Comparison of ENCODE assay signal across 8 mouse cellular contexts in the genomic region with DNA sequence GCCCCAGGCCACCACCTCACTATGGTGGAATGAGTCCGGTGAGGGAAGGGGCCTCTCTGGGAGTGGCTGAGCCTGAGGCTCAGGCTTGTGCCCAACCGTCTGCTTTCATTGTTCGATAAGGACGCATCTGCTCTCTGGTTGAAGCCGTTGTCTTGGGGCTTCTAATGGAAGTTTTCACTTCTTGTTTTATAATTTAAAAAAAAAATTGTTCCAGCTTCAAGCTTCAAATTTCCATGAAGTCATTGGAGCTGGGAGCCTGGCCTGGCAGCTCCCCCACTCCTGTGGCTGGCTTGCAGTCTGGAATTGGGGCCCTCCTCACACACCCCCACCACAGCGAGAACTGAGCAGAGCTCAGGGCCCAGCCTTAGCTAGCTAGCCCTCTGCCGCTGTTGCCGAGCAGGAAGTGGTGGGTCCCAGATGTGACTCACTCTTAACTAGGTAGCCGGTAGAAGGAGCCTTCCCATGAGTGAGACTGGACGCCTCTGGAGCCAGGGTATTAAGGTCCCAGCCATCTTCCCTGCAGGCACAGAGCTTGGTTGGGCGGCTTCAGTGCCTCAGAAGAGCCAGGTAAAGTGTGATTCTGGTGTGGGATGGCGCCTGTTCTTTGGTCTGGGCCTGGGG. TPM values are rescaled to one million over a fixed set of nuclear protein-coding genes. Genes with fewer than 3 reads are reported as not detected.
DNase-seq lines count a peak whose midpoint lies in the region; ATAC-seq lines count a peak whose summit lies in the region.

No protein-coding gene starts in this region.

- H3K4me3 ChIP-seq in heart, embryonic 16.5 days (ENCODE audit: low read length) = peak overlapping the region; percentile 23
- H3K4me3 ChIP-seq in megakaryocyte, embryonic 14.5 days (replicated peaks) = peak overlapping the region; percentile 86
- no peak overlapping the region for H3K4me3 ChIP-seq in kidney, embryonic 15.5 days (replicated peaks)
- H3K4me3 ChIP-seq in forebrain, embryonic 15.5 days = no peak overlapping the region

- no peaks in the 10 kb centered on the region for H3K36me3 ChIP-seq in heart, embryonic 16.5 days (ENCODE audit: control insufficient read depth, insufficient read depth)
- H3K36me3 ChIP-seq in megakaryocyte, embryonic 14.5 days (replicated peaks; ENCODE audit: low read length) = no peaks in the 10 kb centered on the region
- H3K36me3 ChIP-seq in kidney, embryonic 15.5 days = no peaks in the 10 kb centered on the region
- no peaks in the 10 kb centered on the region for H3K36me3 ChIP-seq in forebrain, embryonic 15.5 days

- no peaks in the 10 kb centered on the region for H3K9me3 ChIP-seq in heart, embryonic 16.5 days (replicated peaks; ENCODE audit: control insufficient read depth, low read length)
- H3K9me3 ChIP-seq in megakaryocyte, embryonic 14.5 days = no peaks in the 10 kb centered on the region
- H3K9me3 ChIP-seq in kidney, embryonic 15.5 days (replicated peaks) = no peaks in the 10 kb centered on the region
- H3K9me3 ChIP-seq in forebrain, embryonic 15.5 days = no peaks in the 10 kb centered on the region

- WGBS in heart, embryonic 16.5 days = 56% methylated on average over 12 of the region's 12 CpGs
- 63% methylated on average over 12 of the region's 12 CpGs for WGBS in kidney, embryonic 15.5 days
- WGBS in forebrain, embryonic 15.5 days = 73% methylated on average over 12 of the region's 12 CpGs

- H3K4me2 ChIP-seq in heart, embryonic 16.5 days (ENCODE audit: low read depth, low read length) = peak overlapping the region; percentile 28
- H3K4me2 ChIP-seq in kidney, embryonic 15.5 days = no peak overlapping the region
- no peak overlapping the region for H3K4me2 ChIP-seq in forebrain, embryonic 15.5 days (replicated peaks)

- peak; percentile 79 for DNase-seq in CD4-positive helper T cell, adult 2 months (ENCODE audit: low read depth, low spot score)
- peak; percentile 62 for DNase-seq in MEL-GATA-1-ER (ENCODE audit: extremely low read depth, low read depth)
- no peak for DNase-seq in ovary, postnatal 10 days (ENCODE audit: low spot score)
- no peak for DNase-seq in frontal cortex, postnatal 14 days (ENCODE audit: low spot score in 2 of 2)

- peak overlapping the region; percentile 73 for H3K27ac ChIP-seq in heart, embryonic 16.5 days (ENCODE audit: low read length)
- no peak overlapping the region for H3K27ac ChIP-seq in kidney, embryonic 15.5 days
- H3K27ac ChIP-seq in forebrain, embryonic 15.5 days (replicated peaks) = no peak overlapping the region

- H3K4me1 ChIP-seq in heart, embryonic 16.5 days (ENCODE audit: control insufficient read depth, insufficient read depth, low read length) = peaks cover 11% of the 10 kb centered on the region
- peaks cover 92% of the 10 kb centered on the region for H3K4me1 ChIP-seq in megakaryocyte, embryonic 14.5 days
- peaks cover 17% of the 10 kb centered on the region for H3K4me1 ChIP-seq in kidney, embryonic 15.5 days
- H3K4me1 ChIP-seq in forebrain, embryonic 15.5 days = no peaks in the 10 kb centered on the region

- peak overlapping the region; percentile 54; the same call in 1 of the 2 replicates for H3K9ac ChIP-seq in heart, embryonic 16.5 days (ENCODE audit: low read length)
- H3K9ac ChIP-seq in kidney, embryonic 15.5 days = no peak overlapping the region
- no peak overlapping the region for H3K9ac ChIP-seq in forebrain, embryonic 15.5 days (replicated peaks)

- H3K27me3 ChIP-seq in heart, embryonic 16.5 days (ENCODE audit: control insufficient read depth, insufficient read depth, low read length) = no peaks in the 10 kb centered on the region
- H3K27me3 ChIP-seq in megakaryocyte, embryonic 14.5 days (replicated peaks) = no peaks in the 10 kb centered on the region
- H3K27me3 ChIP-seq in kidney, embryonic 15.5 days = no peaks in the 10 kb centered on the region
- no peaks in the 10 kb centered on the region for H3K27me3 ChIP-seq in forebrain, embryonic 15.5 days

- ATAC-seq in heart, embryonic 16.5 days (replicated peaks; ENCODE audit: extremely low read depth, insufficient read depth, low FRiP score) = peak; percentile 58
- no peak for ATAC-seq in kidney, embryonic 15.5 days (replicated peaks; ENCODE audit: low FRiP score)
- no peak for ATAC-seq in forebrain, embryonic 15.5 days (replicated peaks)

RNA-seq across cellular contexts. Expression of a gene that starts 16.5 kb away (rescaled TPM):
- 5.0 and 5.9 TPM in 2 replicates for polyA plus RNA-seq in heart, embryonic 16.5 days (2015; fragmentation: Nextera tagmentation; extraction: Ambion mirVana)
- 6.7 and 7.8 TPM in 2 replicates for polyA plus RNA-seq in megakaryocyte, embryonic 14.5 days (2012; ENCODE audit: insufficient read depth, low replicate concordance)
- 2.9 and 3.1 TPM in 2 replicates for polyA plus RNA-seq in kidney, embryonic 15.5 days (2015; fragmentation: Nextera tagmentation; extraction: Ambion mirVana)
- 1.4 and 1.5 TPM in 2 replicates for polyA plus RNA-seq in forebrain, embryonic 15.5 days (2015; fragmentation: Nextera tagmentation; extraction: Ambion mirVana)

Comparison
In these comparisons a context has a peak if more than half of its experiments do, and no peak if none do; other contexts are left out.
1. DNase-seq: peak in CD4-positive helper T cell, adult 2 months (single experiment) and MEL-GATA-1-ER (single experiment); none in ovary, postnatal 10 days (single experiment) and frontal cortex, postnatal 14 days (0 of 2).
2. H3K4me3 ChIP-seq: peak in heart, embryonic 16.5 days (single experiment) and megakaryocyte, embryonic 14.5 days (single experiment); none in kidney, embryonic 15.5 days (single experiment) and forebrain, embryonic 15.5 days (single experiment).